Mouse (Mus musculus): ENCODE measurements around the gene Cntn4.
"Not testable (repeated sequence)": the region's sequence is repeated elsewhere in the genome, so short reads cannot be mapped to it uniquely, and the experiment has no call there.

Cntn4 gene

DNA sequence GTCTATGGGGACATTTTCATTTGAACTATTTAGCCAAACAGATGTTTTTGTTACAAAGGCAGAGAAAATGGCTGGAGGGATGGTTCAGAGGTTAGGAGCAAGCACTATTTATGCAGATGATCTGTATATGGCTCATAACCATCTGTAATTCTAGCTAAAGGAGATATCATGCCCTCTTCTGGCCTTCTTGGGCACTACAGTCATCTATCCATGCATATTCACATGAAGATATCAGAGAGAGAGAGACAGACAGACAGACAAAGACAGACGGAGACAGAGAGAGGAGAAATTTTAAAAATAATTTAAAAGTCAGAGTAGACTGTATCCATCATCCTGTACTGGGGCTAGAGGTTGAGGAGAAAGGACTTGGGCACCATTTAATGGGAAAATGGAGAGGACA is 652.2 kb downstream of the Cntn4 start:
- no peak for DNase-seq (ENCODE audit: low spot score)

DNA sequence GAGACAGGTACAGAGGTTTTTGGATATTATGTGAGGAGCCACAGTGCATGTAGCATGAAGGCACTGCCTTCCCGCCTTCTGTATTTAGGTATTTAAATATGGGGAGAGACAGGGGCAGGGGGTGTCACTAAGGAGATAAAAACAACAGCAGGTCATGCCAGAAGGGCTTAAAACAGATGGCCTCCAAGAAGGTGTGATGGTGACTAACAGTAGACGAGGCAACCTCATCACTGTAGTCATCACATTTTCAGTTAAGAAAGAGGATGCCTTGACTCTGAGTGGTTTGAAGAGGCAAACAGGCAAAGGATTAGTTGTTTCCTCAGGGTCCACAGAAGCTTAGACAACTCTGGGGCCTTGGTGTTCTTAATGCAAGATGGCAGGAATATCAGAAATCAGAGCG is 655.0 kb downstream of the Cntn4 start:
- no peak for DNase-seq (ENCODE audit: low spot score)

DNA sequence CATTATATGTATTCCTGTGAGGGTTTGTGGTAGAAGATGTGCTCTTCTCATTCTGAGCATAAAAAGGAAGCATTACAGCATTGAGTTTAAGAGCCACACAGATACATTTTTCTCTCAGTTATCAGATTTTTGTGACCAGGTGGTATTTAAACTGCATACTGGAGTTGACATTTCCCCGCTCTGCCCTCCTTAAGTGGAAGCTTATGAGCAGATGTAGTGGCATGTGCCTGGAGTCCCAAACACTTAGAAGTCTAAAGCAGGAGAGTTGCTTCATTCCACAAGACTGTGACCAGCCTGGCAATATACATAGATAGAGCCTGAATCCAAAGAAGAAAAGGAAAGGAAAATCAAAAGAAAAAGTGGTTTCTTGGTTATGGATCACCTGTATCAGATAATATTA is 655.5 kb downstream of the Cntn4 start:
- no peak for DNase-seq (ENCODE audit: low spot score)

DNA sequence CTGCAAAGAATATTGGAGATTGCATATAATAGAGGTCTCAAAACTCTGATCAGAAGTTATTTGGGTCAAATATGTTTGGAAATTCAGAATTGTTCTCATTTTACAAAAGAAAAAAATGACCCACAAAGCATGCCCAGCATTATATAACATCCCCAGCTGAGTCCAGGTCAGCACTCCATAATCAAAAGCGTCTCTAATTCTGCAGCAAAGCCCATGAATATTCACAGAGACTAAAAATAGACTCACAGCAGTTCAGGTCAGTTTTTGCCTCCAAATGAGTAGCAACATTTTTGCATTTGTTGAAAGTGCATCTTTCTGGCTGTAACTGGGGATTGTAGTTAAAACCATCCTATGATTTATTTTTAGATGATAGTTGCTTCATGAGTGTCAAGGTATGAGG is 657.6 kb downstream of the Cntn4 start:
- DNase-seq (ENCODE audit: low spot score), result no peak

DNA sequence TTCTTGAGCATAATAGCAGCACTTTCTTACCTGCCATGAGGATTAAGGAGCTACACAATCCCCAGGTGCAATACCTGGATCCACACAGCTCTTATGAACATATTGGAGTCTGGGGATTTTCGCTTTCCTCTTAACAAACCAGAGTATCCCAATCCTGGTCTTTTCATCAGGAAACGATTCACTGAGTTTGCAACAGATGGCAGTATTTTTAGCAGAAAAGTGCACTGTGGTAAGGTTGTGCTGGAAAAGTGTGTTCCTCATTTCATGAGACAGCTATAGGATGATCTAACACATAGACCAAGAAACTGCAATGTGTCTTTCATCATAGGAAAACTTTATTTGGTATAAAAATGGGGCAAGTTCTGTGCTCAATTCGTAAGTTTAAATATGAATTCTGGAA is 659.3 kb downstream of the Cntn4 start:
- no peak for DNase-seq (ENCODE audit: low spot score)

DNA sequence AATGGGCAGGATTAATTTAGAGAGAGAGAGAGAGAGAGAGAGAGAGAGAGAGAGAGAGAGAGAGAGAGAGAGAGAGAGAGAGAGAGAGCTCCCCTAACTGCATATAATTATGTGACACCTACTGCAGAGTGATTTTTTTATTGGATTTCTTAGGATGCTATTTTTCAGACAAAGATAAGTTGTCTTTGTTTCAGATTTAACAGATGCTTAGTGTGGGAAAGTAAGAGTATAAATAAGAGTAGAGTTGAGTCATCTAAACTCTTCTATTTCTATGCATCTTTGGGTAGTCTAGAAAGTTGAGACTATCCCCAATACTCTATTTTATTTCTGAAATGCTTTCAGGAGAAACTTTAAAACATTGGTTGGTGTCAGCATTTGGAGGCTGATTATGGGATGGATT is 660.4 kb downstream of the Cntn4 start:
- no peak for DNase-seq (ENCODE audit: low spot score)

DNA sequence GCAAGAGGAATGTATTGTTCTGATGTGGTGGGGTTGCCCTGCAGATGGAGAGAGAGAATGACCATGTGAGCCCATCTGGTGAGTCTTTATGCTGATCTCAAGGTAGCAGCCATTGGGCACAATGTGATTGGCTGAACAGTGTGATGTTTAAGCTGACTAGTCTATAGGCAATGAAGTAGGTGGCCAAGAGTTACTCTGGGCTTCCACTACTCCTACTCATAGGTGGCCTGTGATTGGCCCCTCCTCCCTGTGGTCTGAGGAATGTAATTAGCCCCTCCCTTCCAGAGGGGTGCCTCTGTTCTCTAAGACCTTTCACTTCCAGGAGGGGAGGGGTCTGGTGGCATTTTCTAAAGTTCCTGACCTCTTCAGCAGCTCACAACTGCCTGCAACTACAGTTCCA is 663.7 kb downstream of the Cntn4 start:
- DNase-seq (ENCODE audit: low spot score), result no peak

DNA sequence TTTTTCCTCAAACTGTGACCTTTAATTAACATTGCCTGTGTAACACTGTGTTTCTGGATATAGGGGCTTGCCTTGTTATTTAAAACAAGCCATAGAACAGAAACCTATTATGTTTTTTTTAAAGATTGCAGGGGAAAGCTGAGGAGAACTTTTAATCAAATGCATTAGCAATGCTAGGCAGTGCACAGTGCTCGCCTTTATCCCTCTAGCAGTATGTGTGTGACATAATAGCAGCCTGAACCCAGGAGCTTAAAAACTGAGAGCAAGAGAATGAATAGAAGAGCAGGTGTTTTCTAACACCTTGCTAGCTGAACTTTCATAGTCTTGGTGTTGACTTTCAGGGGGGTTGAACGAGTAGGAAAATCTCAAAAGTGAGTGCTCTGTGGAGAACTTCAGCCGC is 672.6 kb downstream of the Cntn4 start:
- no peak for DNase-seq (ENCODE audit: low spot score)

DNA sequence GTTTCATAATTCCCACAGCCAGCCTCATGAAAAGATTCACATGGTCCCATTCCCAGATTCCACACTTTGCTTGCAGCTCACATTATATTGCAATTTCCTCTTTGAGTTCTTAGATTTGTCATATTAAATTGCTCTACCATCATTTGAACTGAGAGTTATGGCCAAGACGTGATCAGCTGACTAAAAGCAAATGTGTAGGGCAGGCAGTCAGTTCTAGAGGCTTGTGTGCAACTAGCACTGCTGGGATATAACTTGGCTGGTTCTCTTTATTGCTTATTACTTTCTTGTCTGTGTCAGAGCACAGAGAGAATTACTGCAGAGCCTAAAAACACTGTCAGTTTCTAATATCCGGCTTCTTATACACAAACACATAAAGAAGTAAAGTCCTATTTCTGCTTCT is 673.9 kb downstream of the Cntn4 start:
- DNase-seq (ENCODE audit: low spot score), result no peak

DNA sequence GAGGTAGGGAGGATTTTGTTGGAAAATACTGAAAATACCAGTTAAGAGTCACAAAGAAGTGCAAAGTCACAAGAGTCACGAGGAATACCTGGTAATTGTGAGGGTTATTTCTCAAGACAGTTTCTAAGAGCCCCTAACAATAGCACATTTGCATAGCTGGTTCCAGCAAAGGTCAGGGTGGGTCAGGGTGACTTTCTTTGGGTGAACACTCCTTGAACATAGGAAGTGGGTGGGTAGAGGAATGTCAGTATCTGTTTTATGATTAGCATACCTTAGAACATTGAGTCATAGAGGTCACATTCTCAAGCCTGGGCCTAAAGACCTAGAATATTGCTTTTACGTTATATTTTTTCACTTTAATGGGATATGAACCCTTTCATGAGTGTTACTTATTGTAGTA is 681.3 kb downstream of the Cntn4 start:
- not testable (repeated sequence) for DNase-seq (ENCODE audit: low spot score)

DNA sequence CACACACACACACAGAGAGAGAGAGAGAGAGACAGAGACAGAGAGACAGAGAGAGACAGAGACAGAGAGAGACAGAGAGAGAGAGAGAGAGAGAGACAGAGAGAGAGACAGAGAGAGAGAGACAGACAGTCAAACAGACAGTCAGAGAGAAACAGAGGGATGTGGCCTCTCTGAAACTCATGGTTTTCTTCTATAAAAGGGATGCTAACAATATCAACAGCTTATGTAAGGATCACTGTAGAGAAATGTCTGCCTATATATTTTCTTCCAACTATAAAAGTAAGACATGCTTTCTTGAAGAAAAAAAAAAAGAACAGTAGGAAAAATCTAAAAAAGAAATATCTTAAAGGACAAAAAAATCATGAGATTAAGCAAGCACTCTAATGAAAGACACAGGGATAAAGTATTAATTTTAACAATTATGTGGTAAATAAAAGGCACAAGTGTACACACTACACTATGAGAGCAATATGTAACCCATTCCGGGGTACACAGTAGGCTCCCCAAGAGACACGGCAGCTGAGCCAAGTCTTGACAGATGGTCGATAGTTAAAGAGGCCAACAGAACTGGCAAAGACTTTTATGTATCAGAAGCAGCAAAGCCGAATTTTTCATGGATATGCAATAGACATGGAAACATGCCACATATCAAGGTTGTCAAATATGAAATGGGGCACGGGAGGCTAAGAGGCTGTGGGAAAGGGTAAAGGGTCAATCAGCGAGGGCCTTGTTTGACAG is 704.0 kb downstream of the Cntn4 start:
- DNase-seq (ENCODE audit: low spot score), result no peak

DNA sequence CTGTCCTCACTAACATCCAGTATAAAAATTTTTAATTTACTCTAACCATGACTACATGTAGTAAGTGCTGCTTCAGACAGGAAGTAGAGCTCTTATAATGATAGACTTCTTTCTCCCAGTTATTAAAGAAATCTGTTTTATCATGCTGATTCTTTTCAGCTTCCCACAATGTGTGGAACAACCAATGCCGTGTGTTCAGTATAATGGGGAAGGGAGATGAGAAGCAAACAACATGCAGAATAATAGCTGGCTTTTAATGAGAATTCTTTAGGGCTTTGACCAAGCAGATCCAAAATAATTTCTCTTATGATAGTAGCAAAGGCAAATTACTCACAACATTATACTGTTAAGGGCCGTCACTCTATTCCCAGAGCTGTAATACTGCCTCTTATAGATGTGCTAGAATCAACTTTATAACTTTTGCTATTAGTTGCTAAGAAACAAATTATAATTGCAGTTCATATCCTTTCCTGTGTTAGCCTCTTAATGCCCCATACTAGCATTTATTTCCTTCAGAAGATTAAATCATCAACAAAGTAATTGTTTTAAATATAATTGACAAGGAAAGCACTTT is 710.5 kb downstream of the Cntn4 start:
- DNase-seq (ENCODE audit: low spot score), result no peak

DNA sequence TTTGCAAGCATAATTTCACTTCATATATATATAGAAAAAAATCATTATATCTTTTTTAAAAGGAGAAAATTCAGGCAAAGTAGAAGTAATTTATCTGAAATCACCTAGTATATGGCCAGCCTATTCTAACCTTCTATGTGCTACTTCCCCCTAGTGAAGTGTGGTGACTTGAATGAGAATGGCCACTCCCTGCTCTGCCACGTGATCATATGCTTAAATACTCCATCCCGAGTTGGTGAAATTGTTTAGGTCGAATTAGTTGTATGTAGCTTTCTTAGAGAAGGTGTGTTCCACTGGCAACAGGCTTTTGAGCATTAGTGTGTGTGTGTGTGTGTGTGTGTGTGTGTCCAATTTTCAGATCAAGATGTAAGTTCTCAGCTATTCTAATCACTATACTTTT is 730.6 kb downstream of the Cntn4 start:
- no peak for DNase-seq (ENCODE audit: low spot score)

DNA sequence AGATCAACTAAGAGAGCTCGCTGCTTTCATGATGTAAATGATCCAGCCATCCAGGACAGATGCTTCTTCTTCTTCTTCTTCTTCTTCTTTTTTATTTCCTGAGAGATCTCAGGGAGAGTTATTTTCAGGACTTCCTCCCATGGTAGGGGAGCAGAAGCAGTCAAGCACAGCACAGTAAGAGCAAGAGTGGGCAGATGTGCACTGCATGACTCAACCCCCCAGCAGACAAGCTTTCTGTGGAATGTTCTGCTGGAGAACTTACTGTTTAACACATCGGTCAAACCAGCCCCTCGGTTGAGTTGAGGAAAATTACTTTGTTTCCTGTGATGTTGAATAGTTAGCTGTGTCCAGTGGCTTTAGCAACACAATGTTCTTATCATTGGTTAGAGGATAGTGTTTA is 731.2 kb downstream of the Cntn4 start:
- DNase-seq (ENCODE audit: low spot score), result no peak

DNA sequence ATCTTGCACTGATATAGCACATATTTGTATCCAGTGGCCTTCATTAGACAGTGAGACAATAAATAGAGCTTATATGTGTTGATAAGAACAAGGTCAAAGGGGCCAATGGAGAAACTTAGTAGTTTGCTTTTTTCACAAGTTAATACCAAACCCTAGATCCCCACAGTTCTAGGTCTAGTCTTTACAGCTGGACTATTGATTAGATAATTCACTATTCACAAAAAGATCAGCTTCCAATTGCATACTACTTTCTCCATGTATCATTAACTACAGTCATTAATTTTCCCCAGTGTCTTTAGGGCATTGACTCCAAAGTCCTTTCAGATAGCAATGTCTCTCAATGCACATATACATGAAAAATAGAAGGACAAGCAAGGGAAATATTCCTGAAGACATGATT is 745.5 kb downstream of the Cntn4 start:
- no peak for DNase-seq (ENCODE audit: low spot score)

DNA sequence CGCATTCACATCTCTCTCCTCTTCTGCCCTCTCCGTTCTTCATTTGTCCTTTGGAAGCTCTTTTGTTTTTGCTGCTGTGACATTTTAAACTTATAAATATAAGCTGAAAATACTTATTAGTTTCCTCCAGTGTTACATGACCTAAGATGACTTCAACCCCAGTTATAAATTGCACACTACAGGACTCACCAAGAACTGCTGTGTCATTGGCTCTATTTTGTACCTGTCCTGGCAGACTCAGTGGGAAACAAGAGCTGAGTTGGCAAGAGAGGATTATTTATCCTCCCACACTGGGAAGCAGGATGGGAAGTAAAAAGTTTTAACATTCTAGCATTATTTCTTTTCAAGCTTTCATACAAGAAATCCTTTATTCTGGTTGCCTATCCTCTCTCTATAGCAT is 746.0 kb downstream of the Cntn4 start:
- DNase-seq (ENCODE audit: low spot score), result no peak

DNA sequence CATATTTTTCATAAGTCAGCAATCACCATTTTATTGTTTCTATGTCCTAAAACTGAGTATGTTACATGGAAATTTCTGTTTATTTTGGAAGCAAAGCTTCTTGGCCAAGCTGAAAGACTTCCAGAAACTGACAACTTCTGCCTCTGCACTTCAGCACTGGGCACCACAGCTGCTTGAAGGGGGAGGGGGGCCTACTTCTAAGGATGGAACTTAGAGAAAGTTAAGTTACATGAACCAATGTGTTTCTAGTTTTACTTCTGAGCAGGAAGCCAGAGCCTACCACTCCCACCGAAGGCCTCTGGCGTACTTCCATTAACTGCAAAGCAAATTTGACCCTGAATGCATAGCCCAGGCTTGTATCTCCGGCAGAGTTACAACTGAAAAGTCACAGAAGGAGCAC is 749.2 kb downstream of the Cntn4 start:
- DNase-seq (ENCODE audit: low spot score), result no peak

DNA sequence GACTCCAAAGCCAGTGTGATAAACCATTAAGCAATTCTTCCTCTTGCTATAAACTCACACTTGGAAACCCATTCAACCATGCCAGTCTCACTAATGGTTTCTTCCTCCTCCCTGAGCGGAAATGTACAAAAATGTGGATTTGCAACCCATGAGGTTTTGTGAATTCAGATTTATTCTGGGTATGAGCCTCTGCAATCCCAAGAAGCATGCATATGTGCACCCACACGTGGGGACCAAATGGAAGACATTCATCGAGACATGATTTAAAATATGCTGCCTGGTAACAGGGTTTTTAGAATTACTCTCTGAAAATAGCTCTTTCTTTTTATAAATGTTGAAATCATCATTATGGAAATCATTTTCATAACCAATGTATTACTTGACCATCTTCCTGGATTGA is 754.0 kb downstream of the Cntn4 start:
- DNase-seq (ENCODE audit: low spot score), result no peak

DNA sequence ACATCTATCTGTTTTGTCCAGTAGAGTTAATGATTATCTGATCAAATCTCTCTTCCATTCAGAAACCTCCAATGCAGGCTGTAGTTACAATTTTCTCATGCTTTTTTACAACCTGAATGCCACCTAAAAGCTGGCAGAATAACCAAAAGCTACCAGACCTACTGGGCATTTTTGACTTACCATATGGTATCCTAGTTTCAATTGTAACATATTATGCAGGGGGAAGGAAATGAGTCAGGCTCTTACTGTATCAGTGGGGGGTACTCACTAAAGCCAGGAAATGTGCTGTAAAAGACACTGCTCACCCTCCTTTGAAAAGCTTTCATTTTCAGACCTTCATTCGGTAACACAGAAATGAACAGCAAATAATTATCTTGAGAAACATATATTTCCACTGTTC is 763.3 kb downstream of the Cntn4 start:
- DNase-seq (ENCODE audit: low spot score), result no peak

DNA sequence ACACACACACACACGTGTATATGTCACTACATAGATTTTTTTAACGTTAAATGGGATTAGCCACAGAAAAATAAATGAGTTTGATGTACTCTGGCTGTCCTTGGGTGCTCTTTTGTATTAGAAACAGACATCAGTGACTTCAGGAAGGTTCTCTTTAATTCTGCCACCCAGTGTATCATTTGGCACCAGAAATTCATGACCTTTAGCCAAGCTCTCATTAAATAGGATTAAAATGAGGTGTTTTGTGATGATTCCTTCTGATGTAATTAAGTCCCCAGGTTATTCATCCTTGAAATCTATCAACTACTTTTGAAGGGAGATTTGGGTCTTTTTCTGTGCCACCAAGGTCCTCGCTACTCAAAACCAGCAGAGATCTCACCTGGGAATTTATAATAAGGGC is 763.8 kb downstream of the Cntn4 start:
- no peak for DNase-seq (ENCODE audit: low spot score)

DNA sequence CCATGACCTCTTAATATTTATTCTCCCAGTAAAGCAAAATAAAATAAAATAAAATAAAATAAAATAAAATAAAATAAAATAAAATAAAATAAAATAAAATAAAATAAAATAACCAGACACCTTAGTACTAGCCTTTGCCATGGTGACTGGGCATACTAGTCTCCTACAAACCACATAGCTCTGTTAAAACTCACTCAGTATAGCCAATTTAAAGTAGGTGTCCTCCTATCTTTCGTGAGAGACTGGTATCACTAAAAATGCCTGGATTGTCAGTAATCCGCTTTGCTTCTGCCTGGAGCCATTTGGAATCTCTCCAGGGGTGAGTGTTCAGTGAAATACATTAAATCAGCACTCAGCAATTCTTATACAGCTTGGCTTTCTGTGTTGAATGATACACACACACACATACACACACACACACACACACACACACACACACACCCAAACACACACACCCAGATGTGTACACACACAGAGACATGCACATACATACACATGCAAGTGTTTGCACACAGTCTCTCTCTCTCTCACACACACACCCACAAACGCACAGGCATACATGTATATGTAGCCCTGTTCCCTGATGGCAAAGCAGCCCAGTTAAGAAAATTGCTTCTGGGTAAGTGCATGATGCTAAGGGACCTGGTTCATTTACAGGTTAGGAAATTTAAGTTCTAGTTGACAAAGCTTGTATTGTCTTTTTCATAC is 776.8 kb downstream of the Cntn4 start:
- no peak for DNase-seq (ENCODE audit: low spot score)

DNA sequence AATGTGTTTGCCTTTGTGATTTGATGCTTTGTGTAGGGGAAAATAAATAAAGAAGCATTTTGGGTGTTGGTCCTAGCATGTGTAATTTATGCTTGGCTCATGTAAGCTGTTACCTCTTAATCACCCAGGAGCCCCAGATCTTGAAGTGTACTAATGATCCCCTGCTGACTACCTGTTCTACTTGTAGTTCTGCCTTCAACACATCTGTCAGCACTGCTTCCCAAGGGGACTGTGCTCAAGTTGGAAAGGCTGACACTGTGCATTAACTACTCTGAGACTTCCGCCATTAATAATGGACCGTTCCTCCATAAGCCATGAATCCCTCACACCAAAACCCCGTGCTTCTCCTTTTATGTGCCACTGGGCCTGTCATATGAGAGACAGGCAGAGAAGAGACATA is 778.2 kb downstream of the Cntn4 start:
- DNase-seq (ENCODE audit: low spot score), result no peak

DNA sequence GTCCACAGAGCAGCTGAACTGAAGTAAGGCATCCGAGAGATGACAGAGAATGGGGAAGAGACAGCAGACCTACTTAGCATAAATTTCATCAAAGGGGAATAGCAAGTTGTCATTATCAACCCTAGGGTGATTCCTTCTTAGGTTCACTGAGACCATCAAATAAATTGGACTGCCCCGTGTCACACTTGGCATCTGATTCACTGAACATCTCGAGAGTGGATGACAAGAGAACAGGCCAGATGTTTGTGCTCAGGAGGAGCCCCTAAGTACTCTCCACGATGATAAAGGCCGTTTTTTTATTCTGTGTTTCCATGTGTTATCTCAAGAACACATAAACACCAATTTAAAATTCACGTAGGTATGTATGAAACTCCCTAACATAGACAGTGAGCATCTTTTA is 780.7 kb downstream of the Cntn4 start:
- no peak for DNase-seq (ENCODE audit: low spot score)

DNA sequence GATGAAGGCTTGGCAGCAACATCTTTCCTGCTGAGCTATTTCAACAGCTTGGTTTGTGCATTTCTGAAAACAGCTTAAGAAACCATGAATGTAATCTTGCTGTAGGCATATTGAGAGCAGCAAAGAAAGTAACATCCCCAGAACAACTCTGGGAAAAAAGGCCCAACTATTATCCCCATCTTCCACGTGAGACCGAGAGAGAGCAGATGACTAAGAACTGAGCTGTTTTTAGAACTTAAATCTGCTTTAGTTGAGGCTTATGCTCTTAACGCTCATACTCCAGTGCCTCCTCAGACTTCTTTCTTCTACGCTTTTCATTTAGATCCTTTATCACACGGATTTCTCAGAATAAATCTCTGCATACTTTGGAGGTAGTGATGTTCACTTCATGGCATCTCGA is 784.9 kb downstream of the Cntn4 start:
- DNase-seq (ENCODE audit: low spot score), result no peak

Measured in spleen, adult 12 weeks (tissue).